Mouse (Mus musculus): Measurements from ENCODE around the gene Sprr2a3.
"Not testable (repeated sequence)": the region's sequence is repeated elsewhere in the genome, so short reads cannot be mapped to it uniquely, and the experiment has no call there.

The Sprr2a3 gene

GRCm38 (mm10) chr3:92285101-92285500, at the start of gene Sprr2a3:
Sprr2a3 (plus strand) TSS chr3:92285417.
- DNase-seq: not testable (repeated sequence)

DNA sequence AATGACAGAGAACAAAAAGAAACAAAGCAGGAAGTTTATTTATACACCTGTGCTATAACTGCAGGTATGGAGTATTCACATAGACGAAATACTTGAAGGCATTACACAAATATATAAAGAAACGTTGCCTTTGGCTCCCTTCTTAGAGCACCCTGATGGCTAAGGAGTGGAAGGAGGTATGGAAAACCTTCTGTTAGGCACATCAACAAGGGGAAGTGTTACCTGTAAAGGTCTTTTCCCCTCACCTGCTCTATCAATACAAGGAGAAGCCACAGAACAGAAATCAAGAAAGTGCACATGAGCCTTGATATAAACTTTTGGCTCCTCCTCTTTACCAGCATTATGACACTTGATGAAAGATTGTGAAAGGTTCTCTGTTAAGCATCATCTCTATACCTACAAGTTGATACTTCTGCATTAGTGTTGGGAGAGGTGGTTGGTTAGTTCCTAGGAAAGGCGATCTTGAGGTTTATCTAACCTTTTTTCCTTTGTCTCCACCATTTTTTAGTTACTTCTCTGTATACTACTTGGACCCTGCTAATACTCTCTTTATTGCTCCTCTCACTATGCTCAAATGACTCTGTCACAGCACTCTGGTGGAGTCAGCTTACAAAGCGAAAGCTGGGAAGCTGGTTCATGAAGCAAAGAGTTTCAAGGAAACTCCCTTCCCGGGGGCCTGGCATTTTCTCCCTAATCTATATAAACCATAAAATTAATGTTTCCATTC, 48.6 kb upstream of the Sprr2a3 start:
- not testable (repeated sequence) for DNase-seq

DNA sequence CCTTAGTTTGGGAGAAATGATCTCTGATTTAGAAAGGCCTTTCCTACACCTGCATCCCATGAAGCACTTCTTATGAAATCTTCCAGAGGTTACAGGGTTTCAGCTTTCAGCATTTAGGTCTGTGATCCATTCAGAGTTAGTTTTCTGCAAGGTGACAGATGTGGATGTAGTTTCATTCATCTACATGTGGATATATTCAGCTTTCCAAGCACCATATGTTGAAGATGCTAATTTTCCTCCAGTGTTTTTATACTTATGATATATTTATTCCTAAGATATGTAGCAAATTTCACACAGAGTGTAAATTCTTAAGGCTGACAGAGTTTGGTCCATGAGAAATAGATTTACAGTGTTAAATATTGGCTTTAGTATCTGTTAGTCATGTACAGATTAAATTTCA, 46.5 kb upstream of the Sprr2a3 start:
- DNase-seq: not testable (repeated sequence)

DNA sequence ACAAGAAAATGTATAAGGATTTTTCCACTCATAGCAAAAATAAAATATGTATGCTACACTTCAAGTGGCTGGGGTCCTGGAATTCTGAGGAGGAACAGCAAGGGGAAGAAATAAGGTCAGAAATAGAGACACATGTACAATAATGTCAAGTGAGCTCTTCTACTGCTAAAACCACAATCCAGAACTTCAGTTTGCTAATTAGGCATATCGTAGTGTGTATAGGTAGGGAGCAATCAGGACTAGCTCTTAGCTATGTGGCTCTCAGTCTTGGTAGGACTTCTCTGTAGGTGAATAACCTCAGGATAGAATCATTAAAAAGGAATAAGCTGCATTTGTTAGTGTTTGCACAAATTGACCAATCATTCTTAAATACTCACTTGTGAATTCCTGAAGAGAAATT, 46.0 kb upstream of the Sprr2a3 start:
- not testable (repeated sequence) for DNase-seq

GRCm38 (mm10) chr3:92244833-92245232, 40.4 kb upstream of the Sprr2a3 start:
- DNase-seq: not testable (repeated sequence)

- DNase-seq: not testable (repeated sequence)
These were observed 39.0 kb upstream of the Sprr2a3 start for GRCm38 (mm10) chr3:92246245-92246644.

- not testable (repeated sequence) for DNase-seq
These were observed 36.7 kb upstream of the Sprr2a3 start for GRCm38 (mm10) chr3:92248494-92248893.

DNA sequence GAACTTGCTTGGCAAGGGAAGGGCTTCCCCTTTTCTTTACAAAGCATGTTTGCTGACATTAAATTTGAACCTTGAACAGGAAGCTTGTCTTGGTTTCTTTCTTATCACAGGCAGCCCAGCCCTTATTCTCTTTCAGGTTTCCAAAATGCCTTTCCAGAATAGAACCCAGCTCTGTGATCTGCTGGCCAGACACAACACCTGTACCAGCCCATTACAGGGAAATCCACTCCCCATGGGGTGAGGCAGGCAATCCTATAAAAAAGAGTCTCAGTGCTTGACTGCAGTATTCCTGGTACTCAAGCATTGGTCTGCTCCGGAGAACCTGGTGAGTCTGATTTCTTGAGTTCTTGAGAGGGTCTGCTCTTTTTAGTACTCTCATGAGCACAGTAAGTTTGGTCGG, 34.8 kb upstream of the Sprr2a3 start:
- not testable (repeated sequence) for DNase-seq

DNA sequence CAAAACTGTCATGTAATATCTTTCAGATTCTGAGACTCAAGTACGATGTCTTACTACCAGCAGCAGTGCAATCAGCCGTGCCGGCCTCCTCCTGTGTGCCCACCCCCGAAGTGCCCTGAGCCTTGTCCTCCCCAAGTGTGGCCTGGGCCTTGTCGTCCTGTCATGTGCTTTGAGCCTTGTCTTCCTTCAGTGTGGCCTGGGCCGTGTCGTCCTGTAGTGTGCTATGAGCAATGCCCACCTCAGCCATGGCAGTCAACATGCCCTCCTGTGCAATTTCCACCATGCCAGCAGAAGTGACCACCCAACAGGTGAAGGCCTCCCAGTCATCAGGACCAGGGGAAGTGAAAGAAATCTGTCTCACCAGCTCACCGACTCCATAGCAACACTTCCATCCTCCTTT, 31.4 kb upstream of the Sprr2a3 start:
- DNase-seq: not testable (repeated sequence)

GRCm38 (mm10) chr3:92258526-92258925, 26.7 kb upstream of the Sprr2a3 start:
- DNase-seq: not testable (repeated sequence)

- DNase-seq: not testable (repeated sequence)
These were observed 21.8 kb upstream of the Sprr2a3 start for GRCm38 (mm10) chr3:92263462-92263861.

- DNase-seq: not testable (repeated sequence)
These were observed 13.7 kb upstream of the Sprr2a3 start for GRCm38 (mm10) chr3:92271414-92271985.

GRCm38 (mm10) chr3:92273504-92273903, 11.7 kb upstream of the Sprr2a3 start:
- not testable (repeated sequence) for DNase-seq

DNA sequence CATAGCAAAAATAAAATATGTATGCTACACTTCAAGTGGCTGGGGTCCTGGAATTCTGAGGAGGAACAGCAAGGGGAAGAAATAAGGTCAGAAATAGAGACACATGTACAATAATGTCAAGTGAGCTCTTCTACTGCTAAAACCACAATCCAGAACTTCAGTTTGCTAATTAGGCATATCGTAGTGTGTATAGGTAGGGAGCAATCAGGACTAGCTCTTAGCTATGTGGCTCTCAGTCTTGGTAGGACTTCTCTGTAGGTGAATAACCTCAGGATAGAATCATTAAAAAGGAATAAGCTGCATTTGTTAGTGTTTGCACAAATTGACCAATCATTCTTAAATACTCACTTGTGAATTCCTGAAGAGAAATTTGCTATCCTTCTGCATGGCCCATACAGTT, 11.2 kb upstream of the Sprr2a3 start:
- not testable (repeated sequence) for DNase-seq

GRCm38 (mm10) chr3:92279663-92280062, 5.6 kb upstream of the Sprr2a3 start:
- not testable (repeated sequence) for DNase-seq

DNA sequence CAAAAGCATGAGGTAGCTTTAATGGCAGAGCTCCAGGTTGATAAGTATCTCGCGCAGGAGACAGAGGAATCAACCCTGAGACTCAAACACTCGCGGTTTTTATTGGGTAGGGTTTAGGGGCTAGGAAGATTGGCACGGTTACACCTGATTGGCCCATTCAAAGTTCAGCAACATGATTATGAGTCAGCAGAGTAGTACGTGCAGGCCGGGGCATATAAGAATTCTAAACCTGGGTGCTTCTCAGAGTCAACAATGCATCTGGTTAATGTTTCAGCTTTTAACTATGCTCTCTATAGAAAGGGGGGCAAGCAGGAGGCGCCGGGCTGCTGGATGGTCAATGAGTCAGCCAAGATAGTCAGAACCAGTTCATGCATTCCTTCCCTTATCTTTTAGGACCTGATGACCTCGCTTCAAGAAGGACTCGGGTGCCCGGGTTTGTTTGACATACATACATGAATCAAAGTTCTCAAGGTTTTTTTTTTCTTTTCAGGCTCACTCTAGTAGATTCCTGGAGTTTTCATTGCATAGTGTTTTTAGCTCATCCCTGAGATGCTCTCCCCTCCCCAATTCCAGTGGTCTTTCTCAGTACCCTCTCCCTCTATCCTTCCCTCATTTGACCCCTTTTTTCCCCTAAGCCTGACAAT, 4.1 kb upstream of the Sprr2a3 start:
- not testable (repeated sequence) for DNase-seq

GRCm38 (mm10) chr3:92288489-92288888, 3.3 kb downstream of the Sprr2a3 start:
- not testable (repeated sequence) for DNase-seq

DNA sequence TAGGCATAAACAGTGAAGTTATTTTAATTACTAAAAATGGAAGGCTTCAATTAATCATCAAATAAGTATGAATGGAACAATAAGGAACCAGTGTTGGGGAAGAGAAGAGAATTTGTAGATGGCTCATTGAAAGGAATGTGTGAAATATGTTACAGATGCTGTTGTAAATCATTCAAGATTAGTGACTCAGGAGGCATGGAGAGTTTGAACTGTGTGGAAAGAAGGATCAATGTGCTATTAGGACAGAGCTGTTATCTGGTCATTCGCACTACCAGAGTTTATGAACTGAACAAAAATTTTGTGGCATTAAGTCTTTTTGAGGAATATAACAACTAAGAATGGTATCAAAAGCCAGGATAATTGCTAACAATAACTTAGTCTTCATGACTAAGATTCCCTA, 22.2 kb downstream of the Sprr2a3 start:
- DNase-seq: no peak

DNA sequence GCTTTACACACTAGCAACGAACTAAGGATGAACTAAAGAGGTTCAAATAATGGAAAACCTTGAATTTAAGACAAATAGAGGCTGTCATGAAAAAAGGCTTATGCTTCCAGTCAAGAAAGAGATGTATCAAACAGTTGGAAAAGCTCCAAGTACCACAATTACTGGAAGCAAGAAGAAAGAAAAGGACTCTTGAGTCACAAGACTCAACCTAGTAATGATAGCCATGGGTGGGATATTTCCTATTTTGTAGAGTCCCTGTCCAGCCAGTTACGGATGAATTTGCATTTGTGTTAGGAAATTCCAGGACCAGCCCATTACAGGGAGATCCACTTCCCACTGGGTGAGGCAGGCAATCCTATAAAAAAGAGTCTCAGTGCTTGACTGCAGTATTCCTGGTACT, 31.1 kb downstream of the Sprr2a3 start, which contains the start of gene Sprr2b:
Gene Sprr2b (plus strand): TSS at position 301 of the 400 bp plus-strand sequence.
- DNase-seq: no peak

DNA sequence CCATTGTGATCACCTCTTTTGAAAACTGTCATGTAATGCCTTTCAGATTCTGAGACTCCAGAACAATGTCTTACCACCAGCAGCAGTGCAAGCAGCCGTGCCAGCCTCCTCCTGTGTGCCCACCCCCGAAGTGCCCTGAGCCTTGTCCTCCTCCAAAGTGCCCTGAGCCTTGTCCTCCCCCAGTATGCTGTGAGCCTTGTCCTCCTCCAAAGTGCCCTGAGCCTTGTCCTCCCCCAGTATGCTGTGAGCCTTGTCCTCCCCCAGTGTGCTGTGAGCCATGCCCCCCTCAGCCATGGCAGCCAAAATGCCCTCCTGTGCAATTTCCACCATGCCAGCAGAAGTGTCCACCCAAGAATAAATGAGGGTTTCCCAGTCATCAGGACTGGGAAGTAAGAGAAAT, 32.2 kb downstream of the Sprr2a3 start:
- DNase-seq: no peak

DNA sequence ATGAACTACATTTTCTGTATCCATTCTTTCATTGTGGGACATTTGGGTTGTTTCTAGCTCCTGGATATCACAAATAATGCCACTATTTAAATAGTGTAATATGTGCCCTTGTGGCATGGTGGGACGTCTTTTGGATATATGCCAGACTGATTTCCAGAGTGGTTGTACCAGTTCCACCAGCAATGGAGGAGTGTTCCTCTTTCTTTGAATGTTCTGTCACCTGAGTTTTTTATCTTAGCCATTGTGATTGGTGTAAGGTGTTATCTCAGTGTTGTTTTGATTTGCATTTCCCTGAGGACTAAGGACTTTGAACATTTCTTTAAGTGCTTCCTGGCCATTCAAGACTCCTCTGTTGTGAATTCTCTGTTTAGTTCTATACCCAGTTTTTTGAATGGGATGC, 51.1 kb downstream of the Sprr2a3 start:
- DNase-seq: no peak

DNA sequence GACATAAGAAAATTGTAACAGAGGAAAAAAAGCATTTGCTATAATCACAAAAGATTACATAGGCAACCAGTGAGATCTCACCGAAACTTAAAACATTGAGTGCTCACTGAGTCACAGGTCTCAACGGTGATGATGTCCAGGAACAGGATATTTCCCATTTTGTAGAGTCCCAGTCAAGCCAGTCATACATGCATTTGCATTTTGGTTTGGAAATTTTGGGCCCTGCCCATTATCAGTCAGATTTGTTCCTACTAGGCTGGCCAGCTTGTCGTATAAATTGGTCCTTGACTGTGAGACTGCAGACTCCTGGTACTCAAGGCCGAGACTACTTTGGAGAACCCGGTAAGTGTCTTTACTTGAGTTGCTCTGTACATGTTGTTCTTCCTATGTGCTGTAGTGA, 53.6 kb downstream of the Sprr2a3 start, which contains the start of gene Sprr2d:
Gene Sprr2d (plus strand): TSS at position 301 of the 400 bp plus-strand sequence.
- no peak for DNase-seq

All from thymus, postnatal 25 days (tissue).